Mouse (Mus musculus) cerebellum, adult 2 months (tissue): ENCODE results near the gene Eif2ak2. TPM values are rescaled to one million over a fixed set of nuclear protein-coding genes. Genes with fewer than 3 reads are reported as not detected.

Experiments
- DNase-seq, 2 experiments: peaks; one replicate each; pipeline ENCODE4 v3.0.0; 2021
- H3K27ac ChIP-seq: fragments of 200-500 bp; 2 replicates; pipeline ENCODE4 v1.5.1; 2012; ENCODE audit warnings: low read length, control low read depth, inconsistent platforms; ENCODE audit not compliant: insufficient read depth
- H3K27me3 ChIP-seq: fragments of 200-500 bp; 2 replicates; pipeline ENCODE4 v1.6.1; 2012; ENCODE audit warnings: inconsistent platforms, mild to moderate bottlenecking, low read length, moderate library complexity; ENCODE audit not compliant: control insufficient read depth, insufficient read depth
- H3K4me1 ChIP-seq: fragments of 200-500 bp; 2 replicates; pipeline ENCODE4 v1.6.1; 2011; ENCODE audit warnings: low read length; ENCODE audit not compliant: control insufficient read depth, insufficient read depth
- H3K4me3 ChIP-seq: fragments of 200-500 bp; replicated peaks from 2 replicates; pipeline ENCODE3; 2011; ENCODE audit warnings: mild to moderate bottlenecking, low read depth, low read length, control low read depth; ENCODE audit not compliant: insufficient read depth
- CTCF ChIP-seq: fragments of 200-500 bp; IDR thresholded peaks from 2 replicates; pipeline ENCODE4 v1.5.1; 2011; ENCODE audit warnings: low read depth, mild to moderate bottlenecking, control low read depth, low read length, moderate library complexity, borderline replicate concordance; ENCODE audit not compliant: insufficient read depth
- POLR2A ChIP-seq: fragments of 200-500 bp; IDR thresholded peaks from 2 replicates; pipeline ENCODE4 v1.6.1; 2011; ENCODE audit warnings: low read length, control low read depth, borderline replicate concordance; ENCODE audit not compliant: insufficient read depth
- WGBS: fragments of 180-500 bp; shearing (Covaris S2); methylation state at CpG from one replicate; pipeline ENCODE4 v1.1.7; 2018; 5-methylcytosine and 5-hydroxymethylcytosine counted together
- polyA plus RNA-seq: library from polyadenylated mRNA; depleted of rRNA; stranded (reverse); fragments of >200 nt; gene quantifications from 2 replicates; pipeline ENCODE4 v1.2.3, GENCODE M21; 2012

Eif2ak2 gene
- polyA plus RNA-seq, 1 experiment: 2.9 TPM

GRCm38 (mm10) chr17:78883291-78883690 lies 918 bp upstream of the Eif2ak2 start:
- TF ChIP-seq POLR2A: no peak
- TF ChIP-seq CTCF: no peak

GRCm38 (mm10) chr17:78881878-78882304 lies 482 bp downstream of the Eif2ak2 start:
- DNase-seq: peak in 1 of 2 experiments; percentile 8
- 11% methylated on average over 6 of the region's 7 CpGs for WGBS
- Histone ChIP-seq H3K4me1 (no peaks in the 10 kb centered on the region; the same call in 1 of the 2 replicates), H3K4me3 (peak overlapping the region; percentile 80), H3K27me3 (no peaks in the 10 kb centered on the region), H3K27ac (no peak overlapping the region)
- no peak for TF ChIP-seq CTCF
- TF ChIP-seq POLR2A: no peak

More at GRCm38 (mm10) chr17:78883291-78883690, 918 bp upstream of the Eif2ak2 start:
- H3K27me3 ChIP-seq: no peaks in the 10 kb centered on the region
- WGBS: 82% methylated on average over 4 of the region's 4 CpGs
- no peak for DNase-seq
- no peaks in the 10 kb centered on the region; the same call in 1 of the 2 replicates for H3K4me1 ChIP-seq
- no peak overlapping the region for H3K27ac ChIP-seq
- no peak overlapping the region for H3K4me3 ChIP-seq

DNA sequence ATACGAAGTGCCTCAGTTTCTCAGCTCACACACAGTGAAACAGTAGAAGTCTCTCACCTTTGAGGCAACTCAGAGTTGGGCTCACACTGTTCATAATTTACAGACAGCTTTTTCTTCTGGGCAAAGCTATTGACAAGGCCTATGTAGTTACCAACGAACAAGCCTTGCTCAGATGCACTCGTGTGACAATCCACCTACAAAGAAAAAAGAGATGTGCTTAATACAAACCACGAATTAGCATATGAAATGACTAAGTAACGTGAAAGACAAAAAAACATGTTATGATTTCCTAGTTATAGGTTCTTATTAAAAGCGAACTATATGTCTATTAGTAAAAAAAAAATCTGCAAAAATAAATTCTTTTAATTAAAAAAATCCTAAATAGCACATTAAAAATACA lies 8.5 kb downstream of the Eif2ak2 start:
- TF ChIP-seq POLR2A: no peak
- no peak for TF ChIP-seq CTCF
- WGBS: 90% methylated on average over 6 of the region's 6 CpGs
- Histone ChIP-seq H3K4me3 (no peak overlapping the region), H3K27ac (no peak overlapping the region), H3K27me3 (no peaks in the 10 kb centered on the region), H3K4me1 (no peaks in the 10 kb centered on the region)
- DNase-seq: no peak

DNA sequence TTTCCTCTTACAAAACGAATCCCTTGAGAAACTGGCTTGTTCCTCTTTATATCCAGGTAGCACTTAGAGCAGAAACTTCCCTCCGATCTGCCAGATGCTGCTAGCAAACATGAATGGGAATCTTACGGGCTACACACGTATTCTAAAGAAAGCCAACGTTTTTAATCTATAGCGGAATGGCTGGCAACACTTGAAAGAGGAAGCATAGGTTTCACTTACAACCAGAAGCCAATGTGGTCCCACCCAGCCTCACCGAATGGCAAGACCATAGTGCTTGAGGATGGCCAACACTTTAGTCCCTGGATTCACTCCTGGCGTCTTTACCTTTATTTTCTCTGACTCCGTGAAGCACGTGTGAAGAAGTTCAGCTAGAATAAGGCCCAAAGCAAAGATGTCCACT lies 26.1 kb downstream of the Eif2ak2 start:
- Histone ChIP-seq H3K27me3 (no peaks in the 10 kb centered on the region), H3K4me3 (no peak overlapping the region), H3K27ac (no peak overlapping the region), H3K4me1 (no peaks in the 10 kb centered on the region)
- no peak for DNase-seq
- TF ChIP-seq CTCF (no peak), POLR2A (no peak)
- 87% methylated on average over 10 of the region's 10 CpGs for WGBS

- TF ChIP-seq POLR2A (no peak), CTCF (no peak)
- WGBS: 93% methylated on average over 7 of the region's 7 CpGs
- H3K4me3 ChIP-seq: no peak overlapping the region
Measured at GRCm38 (mm10) chr17:78842271-78842928, 40.0 kb downstream of the Eif2ak2 start.

DNA sequence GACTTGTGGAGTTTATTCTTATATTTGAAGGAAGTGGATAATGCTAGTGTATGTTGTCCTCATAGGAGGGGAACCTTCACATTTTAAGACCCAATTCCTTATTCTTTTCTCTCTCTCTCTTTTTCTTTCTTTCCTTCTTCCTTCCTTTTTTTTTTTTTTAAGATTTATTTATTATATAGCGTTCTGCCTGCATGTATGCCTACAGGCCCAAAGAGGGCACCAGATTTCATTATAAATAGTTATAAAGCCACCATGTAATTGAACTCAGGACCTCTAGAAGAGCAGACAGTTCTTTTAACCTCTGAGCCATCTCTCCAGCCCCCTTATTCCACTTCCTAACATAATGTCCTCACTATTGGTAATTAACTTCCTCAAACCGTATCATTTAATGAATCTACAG lies 46.3 kb downstream of the Eif2ak2 start:
- Histone ChIP-seq H3K27me3 (no peaks in the 10 kb centered on the region), H3K4me3 (peak overlapping the region; percentile 96), H3K27ac (peak overlapping the region; percentile 41; the same call in 1 of the 2 replicates), H3K4me1 (no peaks in the 10 kb centered on the region; the same call in 1 of the 2 replicates)
- WGBS: 11% methylated on average over 2 of the region's 2 CpGs
- DNase-seq: no peak
- TF ChIP-seq POLR2A (no peak), CTCF (0 out of 2 replicates have a peak, but pooled peaks have one; percentile 1)

More at GRCm38 (mm10) chr17:78842271-78842928, 40.0 kb downstream of the Eif2ak2 start:
- Histone ChIP-seq H3K27ac (no peak overlapping the region), H3K27me3 (no peaks in the 10 kb centered on the region), H3K4me1 (no peaks in the 10 kb centered on the region)
- no peak for DNase-seq

DNA sequence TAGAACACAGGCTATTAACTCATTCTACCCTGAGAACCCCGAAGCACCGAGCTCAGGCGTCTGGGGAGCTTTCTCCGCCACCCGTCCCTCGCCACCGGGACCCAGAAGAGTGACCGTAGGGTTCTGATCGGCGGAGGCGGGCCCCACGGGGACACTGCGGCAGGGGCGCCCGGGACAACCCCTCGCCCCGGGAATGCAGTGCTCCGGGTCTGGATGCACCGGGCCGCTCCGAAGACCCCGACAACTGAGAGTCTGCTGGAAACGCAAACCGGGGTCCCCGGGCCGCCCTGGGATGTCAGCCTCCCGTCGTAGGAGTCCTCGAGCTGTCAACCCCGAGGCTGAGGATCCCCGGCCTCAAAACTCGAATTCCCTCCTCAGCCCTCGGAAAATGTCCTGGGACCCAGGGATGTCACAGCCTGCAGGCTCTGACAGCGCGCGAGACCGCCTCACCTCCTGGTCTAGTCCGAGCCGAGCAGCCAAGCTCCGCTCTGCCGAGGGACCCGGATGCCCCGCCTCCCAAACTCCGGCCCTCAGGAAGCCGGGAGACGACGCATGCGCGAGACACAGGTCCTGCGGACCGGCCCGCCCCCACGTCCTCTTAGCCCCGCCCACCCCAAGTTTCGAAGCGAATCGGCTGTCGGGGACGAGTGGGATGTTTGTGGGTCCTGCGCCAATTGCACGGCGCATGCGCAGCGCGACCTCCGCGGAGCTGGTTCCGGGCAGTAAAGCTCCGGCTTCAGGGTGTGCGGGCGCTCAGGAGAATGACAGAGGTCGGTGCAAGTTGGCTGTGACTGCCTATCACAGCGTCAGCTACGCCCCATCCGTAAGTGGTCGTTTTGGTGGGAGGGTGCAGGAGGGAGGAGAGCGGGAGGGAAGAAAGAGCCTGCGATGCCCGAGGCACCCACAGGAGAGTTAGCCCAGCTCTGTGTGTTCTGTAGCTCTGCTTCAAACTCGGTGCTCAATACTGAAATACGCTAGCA lies 47.2 kb downstream of the Eif2ak2 start, which contains the start of the genes Heatr5b and Gpatch11:
TSS of gene Heatr5b (minus strand) at position 509 of the 980 bp plus-strand sequence.
TSS of gene Gpatch11 (plus strand) at position 712 of the 980 bp plus-strand sequence.
- H3K27ac ChIP-seq: peak within 1 kb of the TSS; percentile 41
- TF ChIP-seq POLR2A: peak; percentile 89
- TF ChIP-seq CTCF: no peak
- peak; percentile 98 for DNase-seq
- H3K4me1 ChIP-seq: no peaks in the 10 kb centered on the region; the same call in 1 of the 2 replicates
- WGBS: under 1% methylated on average over 81 of the region's 81 CpGs
- no peaks in the 10 kb centered on the region for H3K27me3 ChIP-seq
- H3K4me3 ChIP-seq: peak within 1 kb of the TSS; percentile 96
